Mouse (Mus musculus): ENCODE measurements around the gene Tmem230.
"Not testable (repeated sequence)": the region's sequence is repeated elsewhere in the genome, so short reads cannot be mapped to it uniquely, and the experiment has no call there.

Tmem230 gene
- long read RNA-seq, experiment 1, transcript Tmem230-201 (4 exons, 1,612 nt): major isoform, 39 of 49 reads
- long read RNA-seq, experiment 1, transcript Tmem230-202 (4 exons, 1,551 nt): minor isoform, 5 of 49 reads
- long read RNA-seq, experiment 1, partial matches to known transcripts: 0 of 49 reads
- long read RNA-seq, experiment 1, other reads (novel, unspliced or antisense): 3 of 49 reads
- long read RNA-seq, experiment 2, transcript Tmem230-202 (4 exons, 1,551 nt): minor isoform, 5 of 78 reads
- long read RNA-seq, experiment 2, transcript Tmem230-201 (4 exons, 1,612 nt): major isoform, 69 of 78 reads
- long read RNA-seq, experiment 2, partial matches to known transcripts: 0 of 78 reads
- long read RNA-seq, experiment 2, other reads (novel, unspliced or antisense): 4 of 78 reads

DNA sequence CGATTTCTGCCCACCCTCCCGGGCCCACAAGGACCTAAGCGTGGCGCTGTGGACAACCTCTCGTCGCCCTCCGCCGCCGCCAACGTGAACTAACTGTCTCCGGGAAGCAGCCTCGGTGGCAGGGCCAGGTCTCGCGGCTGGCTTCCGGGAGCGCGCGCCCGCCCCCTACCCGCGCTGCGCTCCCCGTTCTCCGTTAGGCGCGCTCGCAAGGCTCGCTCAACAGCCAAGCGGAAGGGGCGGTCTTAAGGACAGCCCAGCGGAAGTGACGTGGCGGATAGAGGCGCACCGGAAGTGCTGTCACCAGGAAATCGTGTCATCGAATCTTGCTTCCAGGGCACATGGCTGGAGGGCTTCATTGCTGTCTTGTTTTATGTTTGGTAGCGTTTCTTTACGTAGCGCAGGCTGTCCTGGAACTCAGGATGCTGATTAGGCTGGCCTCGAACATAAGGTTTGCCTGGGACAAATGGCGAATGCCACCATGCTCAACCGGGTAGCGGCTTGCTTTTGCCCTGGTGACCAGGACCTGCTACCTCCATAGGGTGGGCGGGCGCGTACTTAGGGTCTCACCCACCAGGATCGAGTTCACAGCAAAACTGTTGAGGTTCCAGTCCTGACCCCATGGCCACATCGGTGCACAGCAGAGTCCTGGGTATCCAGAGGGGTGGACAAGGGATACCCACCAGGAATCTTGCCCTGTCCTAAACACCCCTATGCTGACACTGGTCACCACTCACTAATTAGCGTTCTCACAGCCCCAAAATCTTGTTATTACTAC is at the start of gene Tmem230:
Tmem230 (minus strand) TSS at position 269 of the 775 bp plus-strand sequence.
- intact Hi-C loops (cut with DNase I): loop anchor here (10.0 kb wide), 1 partner anchor 423 kb away; no protein-coding TSS in a partner anchor

DNA sequence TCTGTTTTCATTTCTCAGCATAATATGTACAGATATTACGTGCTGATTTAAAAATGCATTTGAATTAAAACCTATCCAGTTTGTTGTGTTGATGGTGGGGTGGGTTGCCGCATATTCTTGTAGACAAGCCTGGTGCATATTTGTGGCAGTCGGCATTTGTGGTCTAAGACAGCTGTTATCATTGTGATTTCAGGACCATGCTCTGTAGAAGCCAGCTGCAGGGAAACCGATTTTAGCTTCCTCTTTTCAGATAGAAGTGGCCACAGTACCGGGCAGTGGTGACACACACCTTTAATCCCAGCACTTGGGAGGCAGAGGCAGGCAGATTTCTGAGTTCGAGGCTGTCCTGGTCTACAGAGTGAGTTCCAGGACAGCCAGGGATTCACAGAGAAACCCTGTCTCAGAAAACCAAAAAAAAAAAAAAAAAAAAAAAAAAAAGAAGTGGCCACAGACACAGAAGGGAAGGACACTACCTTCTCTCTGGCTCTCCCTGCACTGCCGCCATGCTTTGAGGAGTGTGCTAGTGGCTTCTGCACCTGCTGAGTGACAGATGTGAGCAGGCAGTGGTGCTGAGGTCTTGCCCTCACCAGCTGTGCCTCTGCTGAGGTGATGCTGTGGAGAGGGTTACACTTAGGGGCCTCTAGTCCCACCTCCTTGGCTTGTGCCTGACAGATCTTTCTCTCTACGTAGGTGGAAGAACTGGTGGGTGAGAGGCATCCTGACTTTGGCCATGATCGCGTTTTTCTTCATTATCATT is 46.3 kb upstream of the Tmem230 start:
- intact Hi-C loops (cut with DNase I): no loop called here

DNA sequence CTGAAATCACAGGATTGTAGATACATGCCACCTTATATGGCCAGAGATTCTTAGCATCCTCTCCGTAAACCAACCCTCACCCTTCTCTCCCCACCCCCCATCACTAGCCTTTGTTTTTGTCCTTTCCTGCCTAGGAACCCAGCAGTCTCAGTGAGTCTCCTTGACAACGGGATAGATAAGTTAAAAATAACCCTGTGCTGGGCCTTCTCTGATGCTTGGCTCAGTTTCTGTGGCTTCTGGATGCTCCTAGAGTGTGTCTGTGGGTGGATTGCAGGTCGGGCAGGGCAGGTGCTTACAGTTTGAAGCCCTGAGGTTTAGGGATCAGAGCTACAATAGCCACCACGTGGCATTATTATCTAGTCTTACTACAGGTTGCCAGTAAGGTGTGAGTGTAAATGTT is 44.5 kb upstream of the Tmem230 start:
- intact Hi-C loops (cut with DNase I): no loop called here

DNA sequence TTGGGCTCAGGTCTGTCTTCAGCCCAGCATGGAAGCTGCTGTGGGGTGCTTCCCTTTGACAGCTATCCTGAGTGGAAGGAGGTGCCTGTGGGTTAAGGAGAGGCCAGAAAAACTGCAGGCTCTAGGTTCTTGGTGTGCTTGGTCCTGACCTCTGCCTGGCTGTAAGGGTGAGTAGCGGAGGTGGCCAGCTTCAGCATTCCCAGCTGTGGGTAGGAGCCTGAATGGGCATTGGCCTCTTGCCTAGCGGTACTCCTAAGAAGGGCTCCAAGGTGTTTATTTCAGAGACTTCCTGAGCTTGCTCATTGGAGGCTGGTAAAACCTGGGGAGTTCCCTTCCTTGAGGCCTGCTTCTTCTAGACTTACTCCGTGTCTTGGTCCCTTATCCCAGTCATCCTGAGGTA is 43.7 kb upstream of the Tmem230 start:
- intact Hi-C loops (cut with DNase I): no loop called here

DNA sequence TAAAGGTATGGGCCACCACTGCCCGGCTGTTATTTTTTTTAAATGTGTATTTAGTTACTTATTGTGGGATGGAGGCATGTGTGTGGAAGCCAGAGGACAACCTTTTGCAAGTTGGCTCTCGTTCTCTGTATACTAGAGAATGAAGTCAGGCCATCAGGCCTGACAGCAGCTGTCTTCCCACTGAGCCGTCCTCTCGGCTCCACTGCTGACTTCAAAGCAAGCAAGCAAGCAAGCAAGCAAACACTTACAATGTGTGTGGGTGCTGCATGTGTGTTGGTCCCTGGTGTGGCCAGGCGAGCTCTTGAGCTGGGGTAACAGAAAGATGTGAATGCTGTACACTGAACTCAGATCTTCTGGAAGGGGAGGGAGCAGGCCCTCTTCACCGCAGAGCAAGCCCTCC is 43.2 kb upstream of the Tmem230 start:
- intact Hi-C loops (cut with DNase I): no loop called here

DNA sequence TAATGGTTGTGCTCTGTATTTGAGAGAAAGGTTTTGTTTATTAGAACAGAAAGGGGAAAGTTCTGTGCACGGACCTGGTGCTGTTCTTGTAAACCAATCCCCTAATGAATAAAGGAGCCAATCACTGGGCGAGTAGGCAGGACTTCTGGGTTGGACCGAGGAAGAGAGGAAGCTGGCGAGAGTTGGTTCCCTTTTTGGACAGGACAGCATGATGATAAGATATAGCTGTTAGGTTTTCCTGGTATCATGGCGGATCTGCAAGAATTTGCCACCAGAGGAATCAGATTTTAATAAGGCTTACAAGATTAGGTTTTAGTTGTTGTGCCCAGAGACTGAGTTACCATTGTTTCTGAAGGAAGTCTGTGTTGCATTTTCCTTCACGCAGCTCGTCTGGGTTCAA is 41.6 kb upstream of the Tmem230 start:
- intact Hi-C loops (cut with DNase I): not testable (repeated sequence)

DNA sequence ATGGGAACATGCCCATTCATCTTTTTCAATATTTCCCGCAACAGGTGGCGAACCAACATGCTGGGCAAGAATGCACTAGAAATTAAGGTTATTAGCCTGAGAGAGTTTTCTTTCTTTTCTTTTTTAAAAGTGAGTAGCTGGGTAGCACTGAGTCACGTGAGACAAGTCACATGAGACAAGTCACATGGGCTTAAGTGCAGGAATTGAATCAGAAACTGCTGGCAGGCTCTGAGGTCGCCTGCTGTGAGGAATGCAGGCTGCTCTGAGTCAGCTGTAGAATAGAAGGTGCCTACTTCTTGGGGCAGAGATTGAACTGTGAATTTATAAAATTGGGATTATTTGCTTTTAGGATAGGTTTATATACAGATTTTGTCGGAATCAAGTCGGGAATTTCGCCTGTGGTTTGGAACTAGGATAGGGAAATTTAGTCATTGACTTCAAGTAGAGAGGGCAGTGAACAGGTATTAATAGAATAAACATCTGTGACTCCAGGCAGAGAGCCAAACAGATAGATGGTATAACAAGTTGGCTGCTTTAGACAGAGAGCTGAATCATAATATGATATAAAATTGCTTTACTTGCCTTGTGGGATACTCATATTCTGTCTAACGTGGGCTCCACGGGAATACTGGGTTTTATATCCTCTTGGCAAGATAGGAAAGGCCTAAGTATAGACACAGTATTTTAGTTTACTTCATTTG is 38.9 kb upstream of the Tmem230 start:
- intact Hi-C loops (cut with DNase I): no loop called here

DNA sequence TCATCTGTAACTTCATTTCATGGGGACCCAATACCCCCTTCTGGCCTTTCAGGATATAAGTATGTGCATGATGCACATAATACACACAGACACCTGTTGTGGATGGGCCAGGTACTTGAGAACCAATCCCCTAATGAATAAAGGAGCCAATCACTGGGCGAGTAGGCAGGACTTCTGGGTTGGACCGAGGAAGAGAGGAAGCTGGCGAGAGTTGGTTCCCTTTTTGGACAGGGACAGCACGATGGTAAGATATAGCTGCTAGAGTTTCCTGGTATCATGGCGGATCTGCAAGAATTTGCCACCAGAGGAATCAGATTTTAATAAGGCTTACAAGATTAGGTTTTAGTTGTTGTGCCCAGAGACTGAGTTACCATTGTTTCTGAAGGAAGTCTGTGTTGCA is 38.1 kb upstream of the Tmem230 start:
- intact Hi-C loops (cut with DNase I): not testable (repeated sequence)

DNA sequence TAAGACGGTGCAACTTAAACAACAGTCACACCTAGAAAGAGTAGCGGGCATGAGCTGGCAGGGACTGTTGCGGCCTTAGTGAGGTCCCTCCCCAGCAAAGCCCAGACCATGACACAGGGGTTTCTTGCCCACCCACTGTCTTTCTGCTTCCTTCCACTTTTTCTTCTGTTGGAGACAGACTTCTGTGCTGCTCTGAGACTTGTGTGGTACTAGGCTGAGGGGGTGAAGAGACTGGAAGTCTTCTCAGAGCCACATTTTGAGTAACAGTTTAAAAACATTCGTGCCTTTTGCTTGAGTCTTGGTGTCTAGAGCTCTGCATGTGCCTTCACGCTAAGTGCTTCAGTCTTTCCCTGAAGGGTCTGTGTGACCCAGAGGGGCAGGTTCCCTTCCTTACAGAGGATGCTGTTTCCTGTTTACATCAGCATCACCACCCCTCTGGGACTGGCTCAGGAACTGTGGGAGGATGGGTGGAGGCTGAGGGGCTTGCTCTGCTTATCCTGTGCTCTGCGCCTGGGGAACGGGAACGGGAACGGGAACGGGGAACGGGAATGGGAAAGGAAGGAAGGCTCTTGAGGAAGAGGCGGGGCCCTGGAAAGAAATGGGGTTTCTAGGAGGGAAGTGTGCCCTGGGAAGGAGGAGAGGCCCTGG is 37.0 kb upstream of the Tmem230 start:
- intact Hi-C loops (cut with DNase I): no loop called here

DNA sequence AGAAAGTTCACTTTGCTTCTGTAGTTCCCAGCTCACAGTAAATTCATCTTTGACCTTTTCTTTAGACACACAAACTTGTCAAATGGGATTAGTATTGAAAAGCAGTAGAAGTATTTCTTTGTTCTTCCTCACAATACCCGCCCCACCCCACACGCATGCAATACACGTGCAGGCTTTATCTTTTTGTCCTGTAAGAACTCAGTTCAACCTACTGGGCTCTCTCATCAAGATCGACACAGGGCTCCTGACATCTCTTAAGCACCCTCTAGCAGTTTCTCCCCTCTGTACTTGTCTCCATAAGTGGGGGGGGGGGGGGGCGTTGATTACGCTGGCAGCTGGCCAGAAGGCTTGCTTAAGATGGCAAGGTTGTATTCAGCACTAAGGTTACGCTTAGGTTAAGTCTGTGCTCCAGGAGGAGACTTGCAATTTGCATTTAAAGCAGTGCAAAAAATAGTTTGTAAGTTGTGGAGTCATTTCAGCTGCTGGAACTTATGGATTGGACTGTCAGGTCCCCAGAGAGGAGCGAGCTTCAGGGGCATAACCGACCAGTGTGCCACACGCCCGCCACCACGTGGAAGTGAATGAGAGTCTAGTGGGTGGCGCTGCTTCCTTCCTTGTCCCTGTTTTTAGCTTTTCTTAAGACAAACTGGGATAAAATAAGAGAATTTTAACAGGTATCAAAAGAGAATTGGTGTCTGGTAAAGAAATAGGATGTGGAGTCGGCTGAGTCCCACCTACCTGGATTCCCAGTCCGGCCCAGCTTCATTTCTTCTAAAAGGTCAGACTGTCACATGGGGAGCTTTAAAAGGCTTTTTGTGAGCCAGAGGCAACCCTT is 35.8 kb upstream of the Tmem230 start:
- intact Hi-C loops (cut with DNase I): no loop called here

DNA sequence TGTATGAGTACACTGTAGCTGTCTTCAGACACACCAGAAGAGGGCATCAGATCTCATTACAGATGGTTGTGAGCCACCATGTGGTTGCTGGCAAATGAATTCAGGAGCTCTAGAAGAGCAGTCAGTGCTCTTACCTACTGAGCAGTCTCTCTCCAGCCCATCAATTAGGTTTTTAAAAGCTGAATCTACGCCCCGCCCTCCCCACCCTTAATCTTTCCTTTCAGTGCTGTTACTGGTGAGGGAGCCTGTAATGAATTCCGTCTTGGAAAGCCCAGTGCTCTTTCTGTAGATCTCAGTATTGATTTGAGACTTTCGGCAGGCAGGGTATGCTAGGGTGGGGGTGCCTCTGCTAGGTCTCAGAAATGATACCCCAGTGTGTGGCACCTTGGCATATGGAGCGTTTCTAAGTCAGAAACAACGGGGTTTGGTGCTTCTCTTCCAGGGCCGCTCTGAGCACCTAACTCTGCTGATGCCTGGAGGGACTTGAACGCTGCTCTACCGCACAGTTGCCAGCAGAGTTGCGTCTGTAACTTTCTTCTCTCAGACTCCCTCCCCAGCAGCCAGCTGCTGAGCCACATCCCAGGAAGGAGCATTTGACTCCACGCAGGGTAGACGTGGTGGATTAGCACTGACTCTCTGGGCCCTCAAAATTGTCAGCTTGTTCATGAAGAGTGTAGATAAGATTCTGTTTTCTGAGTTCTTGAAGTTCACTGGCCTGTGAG is 35.0 kb upstream of the Tmem230 start:
- intact Hi-C loops (cut with DNase I): no loop called here

DNA sequence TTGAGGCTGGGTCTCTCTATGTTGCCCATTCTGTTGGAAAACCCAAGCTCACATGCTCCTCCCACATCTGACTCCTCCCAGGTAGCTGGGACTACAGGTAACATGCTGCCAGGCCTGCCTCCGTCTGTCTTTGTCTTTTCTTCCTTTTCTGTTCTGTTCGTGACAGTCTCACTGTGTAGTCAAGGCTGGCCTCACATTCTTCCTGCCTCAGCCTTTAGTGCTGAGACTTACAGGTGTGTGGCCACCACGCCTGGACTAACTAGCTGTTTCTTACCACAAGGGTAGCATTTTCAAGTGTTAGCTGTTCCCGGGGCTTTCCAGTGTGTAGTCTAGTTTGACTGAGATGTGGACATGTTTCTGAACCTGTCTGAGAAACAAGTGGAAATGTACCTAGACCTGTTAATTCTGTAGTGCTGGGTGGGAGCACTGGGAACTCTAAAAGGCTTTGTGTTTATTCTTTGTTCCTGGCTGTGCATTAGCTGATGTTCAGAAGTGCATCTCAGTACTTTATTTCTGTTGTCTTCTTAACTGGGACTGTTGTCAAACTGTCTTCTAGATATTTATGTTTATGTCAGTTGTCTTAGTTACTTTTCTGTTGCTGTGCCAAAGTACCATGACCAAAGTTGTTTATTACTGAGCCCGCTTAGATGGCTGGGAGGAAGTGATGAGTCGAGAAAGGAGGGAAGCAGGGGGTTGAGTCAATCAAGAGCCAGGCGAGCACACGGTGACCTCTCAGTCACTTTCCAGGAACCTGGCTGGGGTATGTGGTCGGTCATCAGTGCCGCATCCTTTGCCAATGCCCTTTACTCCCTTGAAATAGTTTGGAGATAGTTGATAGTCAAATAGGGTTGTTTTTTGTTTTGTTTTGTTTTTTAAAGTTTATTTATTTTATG is 34.2 kb upstream of the Tmem230 start:
- intact Hi-C loops (cut with DNase I): no loop called here

DNA sequence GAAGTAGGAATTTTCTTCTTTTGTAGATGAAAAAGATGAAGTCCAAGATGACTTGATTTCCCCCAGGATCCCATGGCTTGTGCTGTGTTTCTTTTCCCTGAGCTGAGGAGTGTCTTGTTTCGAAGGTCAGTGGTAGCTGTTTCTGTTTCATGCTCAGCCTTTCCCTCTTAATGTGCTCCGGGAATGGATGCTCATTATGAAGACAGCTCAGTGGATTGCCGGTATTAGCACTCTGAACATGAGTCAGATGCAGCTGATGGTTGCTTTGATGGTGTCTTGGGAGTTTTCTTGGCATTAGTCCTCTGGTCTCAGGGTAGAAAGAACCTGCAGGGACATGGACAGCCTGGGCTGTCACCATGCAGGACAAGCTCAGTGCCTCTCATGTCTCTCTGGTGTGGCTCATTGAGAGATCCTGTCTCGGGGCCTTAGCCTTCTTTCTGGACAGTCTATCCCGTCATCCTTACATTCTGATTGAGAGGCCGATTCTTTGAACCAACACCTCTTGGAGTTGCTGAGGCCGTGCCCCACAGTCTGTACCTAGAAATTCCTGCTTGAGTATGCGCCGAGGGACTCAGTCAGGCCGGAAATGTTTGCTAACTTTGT is 33.0 kb upstream of the Tmem230 start:
- intact Hi-C loops (cut with DNase I): no loop called here

DNA sequence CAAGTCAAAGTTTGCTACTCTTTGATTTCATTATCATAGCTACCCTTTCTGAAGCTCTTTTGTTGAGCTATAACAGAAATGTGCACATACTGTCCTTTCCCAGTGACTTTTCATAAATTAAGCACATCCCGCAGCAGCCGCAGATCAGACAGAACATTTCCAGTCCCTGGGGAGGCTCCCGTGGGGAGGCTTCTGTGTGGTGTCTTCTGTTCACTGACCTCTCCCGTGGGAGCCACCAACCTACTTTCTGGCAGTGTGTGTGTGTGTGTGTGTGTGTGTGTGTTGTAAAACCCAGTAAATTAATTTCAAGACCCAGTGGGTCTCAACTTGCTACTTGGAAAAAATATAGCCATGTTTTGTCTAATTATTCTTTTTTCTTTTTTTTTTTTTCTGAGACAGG is 32.4 kb upstream of the Tmem230 start:
- intact Hi-C loops (cut with DNase I): no loop called here

DNA sequence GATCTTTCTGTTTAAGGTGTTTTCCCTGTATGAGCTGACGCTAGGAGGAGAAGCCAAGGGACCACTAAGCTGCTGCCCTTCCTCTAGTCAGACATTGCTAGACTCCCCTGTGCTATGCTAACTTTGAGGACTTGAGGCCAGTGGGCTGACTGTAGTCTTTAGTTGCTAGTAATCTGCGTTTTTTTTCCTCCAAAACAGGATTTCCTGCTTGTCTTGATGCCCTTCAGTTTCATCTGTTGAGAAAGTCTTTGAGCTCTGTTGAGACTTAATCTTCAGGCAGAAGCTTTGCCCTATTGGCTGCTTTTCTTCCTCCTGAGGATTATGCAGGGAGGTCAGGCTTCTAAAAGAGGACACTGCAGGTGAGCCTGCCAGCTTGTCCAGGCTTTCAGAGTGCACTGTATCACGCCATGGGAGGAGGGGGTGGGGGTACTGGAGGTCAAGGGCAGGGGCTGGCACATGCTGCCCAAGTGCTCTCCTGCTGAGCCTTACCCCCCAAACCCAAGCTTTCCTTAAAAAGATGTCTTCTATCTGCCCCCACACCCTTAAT is 31.8 kb upstream of the Tmem230 start:
- intact Hi-C loops (cut with DNase I): no loop called here

DNA sequence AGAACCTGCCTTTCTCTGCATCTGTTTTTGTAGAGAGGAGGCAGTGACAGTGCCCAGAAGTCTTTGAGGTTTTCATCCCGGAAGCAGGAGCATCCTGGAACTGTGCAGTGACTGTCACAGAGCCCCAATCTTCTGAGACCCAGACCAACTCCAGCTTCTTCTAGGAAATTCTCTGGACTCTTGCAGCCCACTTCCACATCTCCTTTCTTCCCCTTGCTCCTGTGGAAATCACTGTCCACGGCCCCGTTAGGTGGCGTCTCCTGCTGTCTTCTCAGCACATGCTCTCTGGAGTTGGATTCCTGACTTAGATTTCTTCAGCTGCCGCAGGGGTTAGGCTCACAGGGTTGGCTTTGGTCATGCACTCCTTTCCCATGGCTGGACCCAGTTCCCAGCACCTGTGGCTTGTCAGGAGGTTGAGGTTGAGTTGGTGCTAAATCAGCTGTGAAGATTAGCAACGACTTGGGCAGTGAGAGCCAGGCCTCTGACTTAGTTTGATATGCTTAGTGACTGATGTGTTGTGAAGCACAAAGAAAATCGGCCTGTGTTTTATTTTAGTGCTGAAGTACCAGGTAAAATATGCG is 30.8 kb upstream of the Tmem230 start:
- intact Hi-C loops (cut with DNase I): no loop called here

DNA sequence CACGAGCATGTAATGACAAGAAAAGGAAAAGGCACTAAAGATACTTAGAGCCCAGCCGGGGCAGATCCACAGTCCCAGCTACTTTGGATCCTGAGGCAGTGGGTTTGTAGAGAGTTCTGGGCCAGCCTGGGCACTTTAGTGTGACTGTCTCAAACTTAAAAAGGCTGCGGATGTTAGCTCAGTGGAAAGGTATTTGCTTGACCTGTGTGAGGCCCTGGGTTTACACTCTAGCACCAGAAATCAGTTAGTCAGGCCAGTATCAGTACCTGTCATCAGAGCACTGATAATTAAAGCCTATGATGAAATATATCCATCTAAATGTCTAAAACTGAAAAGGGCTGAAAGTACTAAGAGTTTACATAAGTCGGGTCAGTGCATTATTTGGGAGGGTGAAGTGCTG is 28.6 kb upstream of the Tmem230 start:
- intact Hi-C loops (cut with DNase I): no loop called here

All from adrenal gland (tissue).